Mouse (Mus musculus) B cell, adult 2 months (primary cell): ENCODE data around the gene Dnajc28.

Experiments used
- DNase-seq, 2 experiments: peaks; one replicate each; pipeline ENCODE4 v3.0.0; 2022

The Dnajc28 gene

GRCm38 (mm10) chr16:91632439-91632838 is 13.6 kb upstream of the Dnajc28 start:
- DNase-seq: no peak

DNA sequence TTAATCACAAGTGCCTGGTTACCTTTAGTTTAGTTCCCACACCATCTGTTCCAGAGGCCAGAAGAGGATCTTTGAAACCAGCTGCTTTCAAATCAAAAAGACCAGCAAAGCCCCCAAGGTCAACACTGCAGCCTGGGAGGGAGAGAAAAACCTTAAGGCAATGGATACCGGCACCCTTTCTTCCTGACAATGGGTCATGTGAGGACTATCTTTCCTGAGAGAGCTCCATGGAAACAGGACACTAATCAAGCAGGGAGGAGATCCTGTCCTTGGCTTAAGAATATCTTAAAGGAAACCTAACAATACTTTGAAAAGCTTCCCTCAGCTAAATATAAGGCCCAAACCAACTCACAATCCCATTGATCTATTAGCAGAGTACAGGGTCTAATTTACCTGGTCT is 11.8 kb upstream of the Dnajc28 start:
- DNase-seq: no peak

DNA sequence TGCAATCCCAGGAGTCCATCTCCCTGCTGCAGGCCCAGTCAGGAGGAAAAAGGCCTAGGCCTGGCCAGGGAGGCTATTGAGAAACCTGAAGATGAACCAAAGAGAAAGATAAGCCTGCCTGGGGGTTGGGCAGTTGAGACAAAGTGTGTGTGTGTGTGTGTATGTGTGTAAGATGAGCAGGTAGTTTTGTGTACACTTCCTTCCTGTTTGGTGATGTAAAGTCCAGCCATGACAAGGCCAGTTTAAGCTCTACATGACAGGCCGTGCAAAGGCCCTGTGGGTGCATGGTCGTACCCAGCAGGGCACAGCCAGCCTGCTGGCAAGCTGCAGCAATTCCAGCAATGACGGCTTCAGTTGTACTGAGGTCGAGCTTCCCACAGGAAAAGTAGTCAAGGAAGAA is 10.9 kb upstream of the Dnajc28 start:
- DNase-seq: no peak

GRCm38 (mm10) chr16:91628673-91629072 is 9.8 kb upstream of the Dnajc28 start:
- DNase-seq: no peak

- DNase-seq: no peak
Measured at GRCm38 (mm10) chr16:91627831-91628230, 9.0 kb upstream of the Dnajc28 start.

DNA sequence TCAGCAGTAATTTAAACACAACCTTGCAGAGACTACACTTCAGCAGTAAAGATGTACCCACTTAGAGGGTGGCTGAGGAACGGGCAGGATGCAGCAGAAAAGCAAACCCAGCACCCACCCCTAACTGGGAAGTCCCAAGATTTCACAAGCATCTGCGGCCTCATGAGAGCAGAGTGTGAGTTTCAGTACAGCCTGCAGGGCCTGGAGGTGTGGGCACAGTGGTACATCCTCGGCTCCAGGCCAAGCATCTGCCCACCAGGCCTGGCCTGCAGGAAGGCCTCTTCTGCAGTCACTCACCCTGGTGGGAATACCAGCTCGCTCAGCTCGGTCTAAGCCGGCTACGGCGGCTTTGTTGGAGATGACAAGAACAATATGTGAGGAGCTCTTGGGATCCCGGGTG is 4.2 kb upstream of the Dnajc28 start:
- DNase-seq: no peak

- no peak for DNase-seq
Measured at GRCm38 (mm10) chr16:91620991-91621390, 2.2 kb upstream of the Dnajc28 start.

- DNase-seq: peak; percentile 29 to 31
Measured at GRCm38 (mm10) chr16:91620185-91620584, 1.4 kb upstream of the Dnajc28 start.

DNA sequence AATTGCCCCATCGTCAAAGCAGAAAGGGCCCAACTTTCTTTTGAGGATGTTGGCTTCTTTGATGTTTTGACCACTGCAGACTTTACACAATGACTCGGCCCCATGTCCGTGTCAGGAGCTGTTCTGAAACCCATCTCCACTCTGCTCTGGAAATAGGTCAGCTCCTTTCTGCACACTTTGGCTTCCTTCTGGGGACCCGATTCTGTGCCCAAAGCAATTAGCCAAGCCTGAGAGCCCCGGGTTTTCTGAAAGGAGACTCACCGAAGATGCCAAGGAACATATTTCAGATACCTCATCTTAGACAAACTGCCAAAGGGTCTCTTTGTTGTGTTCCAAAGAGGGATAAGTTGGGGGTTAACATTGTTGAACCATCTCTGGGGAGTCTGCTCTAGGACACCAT is 4.3 kb downstream of the Dnajc28 start:
- DNase-seq: no peak

DNA sequence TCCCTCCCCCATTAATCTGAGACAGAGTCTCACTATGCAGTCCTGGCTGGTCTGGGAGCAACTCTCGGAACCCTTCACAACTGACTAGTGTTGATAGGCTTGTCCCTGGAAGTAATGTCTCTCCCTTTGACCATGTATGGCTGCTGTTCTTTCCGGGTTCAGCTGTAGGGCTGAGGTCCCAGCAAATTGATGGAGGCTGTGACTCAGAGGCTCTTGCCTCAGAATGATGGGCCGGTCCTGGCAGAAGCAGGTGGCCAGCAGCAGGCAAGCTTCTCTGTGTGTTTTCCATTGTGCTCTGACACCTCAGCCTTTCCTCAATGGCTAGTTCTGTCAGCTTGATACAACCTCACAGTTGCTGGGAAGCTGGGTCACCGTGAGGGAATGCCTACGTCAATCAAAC is 6.3 kb downstream of the Dnajc28 start:
- no peak for DNase-seq

- no peak for DNase-seq
Measured at GRCm38 (mm10) chr16:91611248-91611647, 7.6 kb downstream of the Dnajc28 start.

- DNase-seq: no peak
Measured at GRCm38 (mm10) chr16:91609501-91610245, 9.2 kb downstream of the Dnajc28 start.

DNA sequence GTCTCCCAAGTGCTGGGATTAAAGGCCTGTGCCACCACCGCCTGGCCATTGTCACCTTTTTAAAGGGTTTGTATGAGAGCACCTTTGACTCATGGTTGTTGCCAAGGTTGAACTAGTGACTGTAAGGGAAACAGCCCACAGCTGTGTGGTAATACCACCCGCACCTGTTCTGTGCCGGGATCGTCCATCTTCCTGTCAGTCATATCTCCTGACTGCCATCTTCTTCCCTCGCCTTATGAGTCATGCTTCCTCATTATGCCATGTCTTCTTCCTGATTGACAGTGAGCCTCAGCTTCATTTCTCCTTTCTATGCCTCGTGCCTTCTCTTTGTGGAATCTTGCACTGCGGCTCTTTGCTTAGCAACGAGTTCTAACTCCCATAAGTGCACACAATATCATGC is 11.9 kb downstream of the Dnajc28 start:
- DNase-seq: no peak

DNA sequence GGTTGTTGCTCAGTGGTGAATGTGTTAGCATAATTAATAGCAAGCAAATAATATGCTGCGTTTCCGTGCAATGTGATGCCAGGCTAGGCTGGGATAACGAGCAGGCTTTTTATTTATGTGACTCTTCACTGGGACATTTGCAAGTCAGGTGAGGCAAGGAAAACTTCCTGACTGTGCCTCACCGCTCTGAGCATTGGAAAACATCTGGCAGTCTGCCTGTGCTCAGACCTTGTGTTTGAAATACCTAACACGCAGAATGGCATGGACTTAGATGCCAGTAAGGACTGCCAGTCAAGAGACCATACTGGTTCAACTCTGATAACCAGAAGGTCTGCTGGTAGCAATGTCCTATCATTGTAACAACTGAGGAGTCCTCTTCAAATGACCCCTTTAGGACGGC is 13.7 kb downstream of the Dnajc28 start:
- DNase-seq: no peak

DNA sequence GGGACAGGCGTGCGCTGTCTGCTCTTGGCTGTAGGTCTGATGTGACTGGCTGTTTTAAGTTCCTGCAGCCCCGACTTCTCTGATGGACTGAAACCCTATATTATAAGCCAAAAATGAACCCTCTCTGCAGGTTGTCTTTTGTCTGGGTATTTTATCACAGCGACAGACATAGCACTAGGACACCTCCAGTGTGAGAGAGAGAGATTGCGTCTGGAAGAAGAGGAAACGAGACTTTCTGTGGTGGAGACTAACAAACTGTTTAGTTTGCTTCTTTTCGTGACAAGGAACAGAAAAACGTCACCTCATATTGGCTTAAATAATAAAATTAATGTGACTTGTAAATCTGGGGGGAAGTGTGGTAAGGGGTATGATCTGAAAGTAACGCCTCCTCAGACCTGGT is 17.1 kb downstream of the Dnajc28 start:
- peak; percentile 32 to 49 for DNase-seq

- DNase-seq: no peak
Measured at GRCm38 (mm10) chr16:91601081-91601480, 17.7 kb downstream of the Dnajc28 start.

DNA sequence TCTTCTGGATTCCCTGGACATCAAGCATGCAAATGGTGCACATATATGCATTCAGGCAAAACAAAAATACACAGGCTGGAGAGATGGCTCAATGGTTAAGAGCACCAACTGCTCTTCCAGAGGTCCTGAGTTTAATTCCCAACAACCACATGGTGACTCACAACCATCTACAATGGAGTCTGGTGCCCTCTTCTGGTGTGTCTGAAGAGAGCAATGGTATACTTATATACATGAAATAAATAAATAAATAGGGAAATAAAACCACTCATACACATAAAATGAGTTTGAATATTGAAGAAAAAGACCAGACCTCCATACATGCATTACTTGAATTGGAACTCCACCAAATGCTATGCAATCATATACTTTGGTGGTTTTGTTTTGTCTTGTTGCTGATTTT is 19.6 kb downstream of the Dnajc28 start:
- no peak for DNase-seq

DNA sequence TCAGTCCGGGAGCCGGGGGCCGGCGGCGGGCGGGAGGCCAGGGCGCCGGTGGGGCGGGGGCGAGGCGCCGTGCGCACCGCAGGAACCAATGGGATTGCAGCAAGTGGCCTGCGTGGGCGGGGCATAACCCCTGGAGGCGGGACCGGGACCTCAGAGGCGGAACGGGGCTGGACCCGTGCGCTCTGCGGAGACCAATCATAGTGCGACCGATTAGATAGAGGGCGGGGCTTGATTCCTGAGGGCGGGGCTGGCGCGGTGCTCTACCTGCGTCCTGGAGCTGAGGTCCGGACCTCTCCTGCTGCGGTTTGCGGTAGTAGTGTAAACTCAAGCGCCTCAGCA is 21.2 kb downstream of the Dnajc28 start, which contains the start of gene Tmem50b:
Gene Tmem50b (minus strand): TSS at position 129 of the 339 bp plus-strand sequence.
- peak; percentile 99 to 100 for DNase-seq

- DNase-seq: peak; percentile 43 to 51
Measured at GRCm38 (mm10) chr16:91596779-91597671, 21.8 kb downstream of the Dnajc28 start.

GRCm38 (mm10) chr16:91596397-91596778 is 22.4 kb downstream of the Dnajc28 start:
- DNase-seq: peak; percentile 41 to 53

DNA sequence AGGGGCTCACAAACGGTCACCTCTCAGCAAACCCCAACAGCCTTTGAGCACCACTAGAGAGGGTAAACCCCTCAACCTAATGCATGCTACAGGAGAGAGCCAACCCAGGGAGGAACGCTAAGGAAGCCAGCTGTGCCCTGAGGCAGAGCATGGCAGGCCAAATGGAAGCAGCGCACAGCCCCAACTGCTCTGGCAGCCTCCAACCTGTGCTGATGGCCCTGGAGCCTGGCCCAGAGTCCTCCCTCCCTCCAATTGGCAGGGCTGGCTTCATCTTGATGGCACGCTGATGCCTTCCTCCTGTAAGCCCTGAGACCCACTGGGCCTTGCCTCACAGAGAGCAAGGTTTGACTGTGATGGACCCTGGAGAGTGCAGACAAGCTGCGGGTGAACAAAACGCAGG is 23.8 kb downstream of the Dnajc28 start:
- no peak for DNase-seq

GRCm38 (mm10) chr16:91593262-91593661 is 25.6 kb downstream of the Dnajc28 start:
- DNase-seq: no peak

DNA sequence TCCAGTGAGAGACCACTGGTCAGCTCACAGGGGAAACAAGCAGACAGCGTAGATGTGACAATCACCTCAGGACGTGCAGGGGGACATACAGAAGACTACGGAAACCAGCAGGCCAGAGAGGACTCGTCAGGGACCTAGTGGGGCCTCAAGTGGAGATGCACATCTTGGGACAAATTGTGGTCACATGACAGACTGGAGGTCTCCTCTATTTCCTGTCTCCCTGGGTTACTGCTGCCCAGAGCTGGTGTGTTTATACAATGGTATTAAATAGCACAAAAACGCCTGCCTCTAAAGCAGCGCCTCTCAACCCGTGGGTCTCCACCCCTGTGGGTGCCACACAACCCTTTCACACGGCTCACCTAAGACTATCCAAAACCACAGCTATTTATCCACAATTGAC is 26.7 kb downstream of the Dnajc28 start:
- no peak for DNase-seq

DNA sequence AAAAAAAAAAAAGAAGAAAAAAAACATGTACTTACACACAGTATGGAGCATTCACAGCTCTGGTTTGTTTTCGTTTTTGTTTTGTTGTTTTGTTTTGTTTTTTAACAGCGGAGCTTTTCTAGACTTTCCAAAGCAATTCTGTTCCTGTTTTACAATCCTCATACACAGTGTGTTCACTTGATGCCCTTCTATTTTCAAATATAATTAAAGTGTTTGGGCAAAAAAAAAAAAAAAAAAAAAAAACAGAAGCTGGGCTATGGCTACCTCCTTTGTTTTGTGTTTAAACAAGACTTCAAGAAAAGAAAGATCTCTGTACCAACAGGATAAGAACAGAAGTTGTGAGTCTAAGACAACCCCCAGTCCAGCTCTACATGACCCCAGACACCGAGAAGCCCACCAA is 30.1 kb downstream of the Dnajc28 start:
- no peak for DNase-seq
